Mouse (Mus musculus) small intestine, adult 2 months (tissue): ENCODE results near the gene Baz2b. TPM values are rescaled to one million over a fixed set of nuclear protein-coding genes. Genes with fewer than 3 reads are reported as not detected.

ENCODE experiments used
- H3K27ac ChIP-seq: fragments of 200-500 bp; 2 replicates; pipeline ENCODE4 v1.5.1; 2012; ENCODE audit warnings: low read depth, low read length, control low read depth, inconsistent platforms; ENCODE audit not compliant: insufficient read depth
- H3K27me3 ChIP-seq: fragments of 200-500 bp; 2 replicates; pipeline ENCODE4 v1.6.1; 2012; ENCODE audit warnings: mild to moderate bottlenecking, moderate library complexity, low read length, inconsistent platforms; ENCODE audit not compliant: control insufficient read depth, insufficient read depth
- H3K36me3 ChIP-seq: fragments of 200-500 bp; 2 replicates; pipeline ENCODE4 v1.6.1; 2012; ENCODE audit warnings: mild to moderate bottlenecking, low read length, control low read depth, inconsistent platforms; ENCODE audit not compliant: control insufficient read depth, insufficient read depth
- H3K4me1 ChIP-seq: fragments of 200-500 bp; 2 replicates; pipeline ENCODE4 v1.6.1; 2012; ENCODE audit warnings: low read length, inconsistent platforms, mixed read lengths; ENCODE audit not compliant: control insufficient read depth, insufficient read depth, insufficient read length
- H3K4me3 ChIP-seq: fragments of 200-500 bp; 2 replicates; pipeline ENCODE4 v1.5.1; 2012; ENCODE audit warnings: low read depth, mild to moderate bottlenecking, control low read depth, inconsistent platforms, low read length, moderate library complexity
- CTCF ChIP-seq: fragments of 200-500 bp; IDR thresholded peaks from 2 replicates; pipeline ENCODE4 v1.5.1; 2012; ENCODE audit warnings: low read depth, mild to moderate bottlenecking, control low read depth, inconsistent platforms, low read length, moderate library complexity, mixed read lengths; ENCODE audit not compliant: insufficient replicate concordance, insufficient read length; ENCODE audit errors: extremely low read depth
- POLR2A ChIP-seq: fragments of 200-500 bp; IDR thresholded peaks from 2 replicates; pipeline ENCODE4 v1.6.1; 2012; ENCODE audit warnings: low read depth, mild to moderate bottlenecking, control low read depth, inconsistent platforms, low read length, moderate library complexity
- WGBS: fragments of 180-500 bp; shearing (Covaris S2); methylation state at CpG from one replicate; pipeline ENCODE4 v1.1.7; 2018; 5-methylcytosine and 5-hydroxymethylcytosine counted together
- polyA plus RNA-seq: library from polyadenylated mRNA; depleted of rRNA; stranded (reverse); fragments of >200 nt; gene quantifications from 2 replicates; pipeline ENCODE4 v1.2.3, GENCODE M21; 2012

Gene Baz2b
- polyA plus RNA-seq, 1 experiment: 9.9 TPM

DNA sequence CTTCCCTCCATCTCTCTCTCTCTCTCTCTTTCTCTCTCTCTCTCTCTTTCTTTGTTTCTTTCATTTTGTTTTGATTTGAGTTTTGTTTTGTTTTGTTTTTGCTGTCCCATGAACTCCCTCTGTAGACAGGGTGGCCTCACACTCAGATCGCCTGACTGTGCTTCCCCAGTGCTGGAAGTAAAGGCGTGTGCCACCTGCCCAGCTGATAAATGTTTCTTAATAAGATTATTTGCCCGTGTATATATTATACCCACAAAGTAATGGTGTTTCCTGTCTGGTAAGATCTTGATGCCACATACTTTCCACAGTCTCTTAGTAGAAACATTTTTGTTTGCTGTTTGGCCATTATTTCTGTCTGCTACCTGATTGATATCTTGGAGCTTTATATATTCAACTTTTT is 198.1 kb downstream of the Baz2b start:
- Histone ChIP-seq H3K4me1 (no peaks in the 10 kb centered on the region), H3K27me3 (no peaks in the 10 kb centered on the region), H3K27ac (no peak overlapping the region), H3K4me3 (no peak overlapping the region), H3K36me3 (no peaks in the 10 kb centered on the region)
- 57% methylated on average over 3 of the region's 3 CpGs for WGBS
- TF ChIP-seq POLR2A: no peak
- no peak for TF ChIP-seq CTCF

- WGBS: 40% methylated on average over 5 of the region's 5 CpGs
- H3K4me1 ChIP-seq: peaks cover 2% of the 10 kb centered on the region; the same call in 1 of the 2 replicates
- H3K27me3 ChIP-seq: no peaks in the 10 kb centered on the region
- TF ChIP-seq POLR2A: no peak
- TF ChIP-seq CTCF: no peak
- H3K27ac ChIP-seq: no peak overlapping the region
- peaks cover 27% of the 10 kb centered on the region for H3K36me3 ChIP-seq
- no peak overlapping the region for H3K4me3 ChIP-seq
Observed at GRCm38 (mm10) chr2:60003665-60004045, 206.0 kb downstream of the Baz2b start.

- Histone ChIP-seq H3K36me3 (peaks cover 27% of the 10 kb centered on the region), H3K4me3 (no peak overlapping the region), H3K27me3 (no peaks in the 10 kb centered on the region), H3K27ac (no peak overlapping the region), H3K4me1 (peaks cover 6% of the 10 kb centered on the region; the same call in 1 of the 2 replicates)
- TF ChIP-seq POLR2A: no peak
- TF ChIP-seq CTCF: no peak
- WGBS: 30% methylated on average over 5 of the region's 5 CpGs
Observed at GRCm38 (mm10) chr2:60003038-60003664, 206.5 kb downstream of the Baz2b start.

DNA sequence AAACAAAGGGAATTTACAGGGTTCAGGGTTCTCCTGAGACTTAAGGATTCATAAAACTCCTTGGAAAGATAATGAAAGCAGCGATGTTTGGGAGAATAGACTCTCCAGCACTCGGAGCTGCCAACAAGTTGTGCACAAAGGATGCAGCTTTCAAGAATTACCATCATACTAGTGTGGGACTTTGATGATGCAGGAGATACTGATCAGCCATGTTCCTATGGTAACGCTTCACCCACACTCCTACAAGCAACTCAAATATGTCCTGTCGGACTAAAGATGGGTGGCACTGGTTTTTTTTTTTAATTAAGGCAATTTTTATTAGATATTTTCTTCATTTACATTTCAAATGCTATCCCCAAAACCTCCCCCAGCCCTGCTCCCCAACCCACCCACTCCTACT is 209.4 kb downstream of the Baz2b start:
- H3K27me3 ChIP-seq: no peaks in the 10 kb centered on the region
- H3K4me3 ChIP-seq: no peak overlapping the region
- H3K36me3 ChIP-seq: peaks cover 23% of the 10 kb centered on the region
- no peak overlapping the region for H3K27ac ChIP-seq
- TF ChIP-seq CTCF (no peak), POLR2A (no peak)
- H3K4me1 ChIP-seq: peaks cover 9% of the 10 kb centered on the region; the same call in 1 of the 2 replicates
- 95% methylated on average over 4 of the region's 4 CpGs for WGBS

- 36% methylated on average over 8 of the region's 8 CpGs for WGBS
- H3K36me3 ChIP-seq: peaks cover 14% of the 10 kb centered on the region
- no peak overlapping the region for H3K27ac ChIP-seq
- no peaks in the 10 kb centered on the region for H3K27me3 ChIP-seq
- H3K4me1 ChIP-seq: peaks cover 9% of the 10 kb centered on the region; the same call in 1 of the 2 replicates
- TF ChIP-seq CTCF: no peak
- TF ChIP-seq POLR2A: no peak
- no peak overlapping the region for H3K4me3 ChIP-seq
Observed at GRCm38 (mm10) chr2:59997479-59998228, 212.0 kb downstream of the Baz2b start.

DNA sequence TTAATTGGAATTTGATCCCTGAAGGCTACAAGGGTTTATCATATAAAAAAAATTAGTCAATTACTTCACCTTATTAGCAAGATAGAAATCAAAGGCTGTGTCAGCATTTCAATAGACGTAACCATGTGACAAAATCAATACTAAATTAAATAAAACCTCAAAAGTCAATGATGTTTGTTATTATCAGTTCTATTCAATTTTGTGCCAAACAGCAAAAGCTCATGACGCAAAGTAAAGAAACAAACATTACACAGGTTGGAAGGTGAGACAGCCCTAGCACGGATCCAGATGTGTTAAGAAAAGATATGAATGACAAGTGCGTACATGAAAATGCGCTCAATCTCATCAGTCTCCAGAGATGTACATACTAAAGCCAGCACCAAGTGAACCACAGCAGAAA is 212.7 kb downstream of the Baz2b start:
- H3K27me3 ChIP-seq: no peaks in the 10 kb centered on the region
- TF ChIP-seq POLR2A: no peak
- no peak for TF ChIP-seq CTCF
- H3K27ac ChIP-seq: no peak overlapping the region
- no peak overlapping the region for H3K4me3 ChIP-seq
- H3K36me3 ChIP-seq: peaks cover 14% of the 10 kb centered on the region
- H3K4me1 ChIP-seq: peaks cover 9% of the 10 kb centered on the region; the same call in 1 of the 2 replicates
- 82% methylated on average over 5 of the region's 5 CpGs for WGBS

GRCm38 (mm10) chr2:59993190-59993535 is 216.5 kb downstream of the Baz2b start:
- Histone ChIP-seq H3K36me3 (peaks cover 8% of the 10 kb centered on the region), H3K27ac (no peak overlapping the region), H3K4me1 (peaks cover 7% of the 10 kb centered on the region; the same call in 1 of the 2 replicates), H3K4me3 (no peak overlapping the region), H3K27me3 (no peaks in the 10 kb centered on the region)
- WGBS: 88% methylated on average over 3 of the region's 3 CpGs
- no peak for TF ChIP-seq POLR2A
- TF ChIP-seq CTCF: no peak
